Mouse (Mus musculus): ENCODE measurements around the gene Zfp444.
"Not testable (repeated sequence)": the region's sequence is repeated elsewhere in the genome, so short reads cannot be mapped to it uniquely, and the experiment has no call there.

The Zfp444 gene

GRCm38 (mm10) chr7:6162172-6162571 is 9.9 kb upstream of the Zfp444 start:
- DNase-seq, result no peak

- no peak for DNase-seq
Measured at GRCm38 (mm10) chr7:6164671-6165070, 7.4 kb upstream of the Zfp444 start.

GRCm38 (mm10) chr7:6169403-6169802 is 2.6 kb upstream of the Zfp444 start:
- DNase-seq, result peak; percentile 87

- no peak for DNase-seq
Measured at GRCm38 (mm10) chr7:6170391-6170790, 1.6 kb upstream of the Zfp444 start.

- DNase-seq, result no peak
Measured at GRCm38 (mm10) chr7:6170871-6171270, 1.2 kb upstream of the Zfp444 start.

- peak; percentile 82 for DNase-seq
Measured at GRCm38 (mm10) chr7:6171444-6172005, 501 bp upstream of the Zfp444 start.

GRCm38 (mm10) chr7:6172674-6173244 is 733 bp downstream of the Zfp444 start:
- no peak for DNase-seq

GRCm38 (mm10) chr7:6173872-6174271 is 1.8 kb downstream of the Zfp444 start:
- DNase-seq, result no peak

GRCm38 (mm10) chr7:6174365-6174987 is 2.5 kb downstream of the Zfp444 start:
- not testable (repeated sequence) for DNase-seq

- DNase-seq, result no peak
Measured at GRCm38 (mm10) chr7:6179013-6179412, 7.0 kb downstream of the Zfp444 start.

GRCm38 (mm10) chr7:6182882-6183281 is 10.9 kb downstream of the Zfp444 start:
- no peak for DNase-seq

GRCm38 (mm10) chr7:6183802-6184201 is 11.8 kb downstream of the Zfp444 start:
- DNase-seq, result peak; percentile 30

GRCm38 (mm10) chr7:6184521-6184920 is 12.5 kb downstream of the Zfp444 start:
- peak; percentile 69 for DNase-seq

GRCm38 (mm10) chr7:6185391-6185790 is 13.4 kb downstream of the Zfp444 start:
- no peak for DNase-seq

- no peak for DNase-seq
Measured at GRCm38 (mm10) chr7:6186176-6186575, 14.2 kb downstream of the Zfp444 start.

GRCm38 (mm10) chr7:6186756-6187155 is 14.7 kb downstream of the Zfp444 start:
- DNase-seq, result peak; percentile 26

- DNase-seq, result no peak
Measured at GRCm38 (mm10) chr7:6189542-6189941, 17.5 kb downstream of the Zfp444 start.

- peak; percentile 83 for DNase-seq
Measured at GRCm38 (mm10) chr7:6191376-6191775, 19.4 kb downstream of the Zfp444 start.

GRCm38 (mm10) chr7:6194129-6194528 is 22.1 kb downstream of the Zfp444 start:
- peak; percentile 64 for DNase-seq

- no peak for DNase-seq
Measured at GRCm38 (mm10) chr7:6195777-6196176, 23.8 kb downstream of the Zfp444 start.

- no peak for DNase-seq
Measured at GRCm38 (mm10) chr7:6196790-6197189, 24.8 kb downstream of the Zfp444 start, which contains the start of gene Galp. Gene Galp (plus strand): TSS chr7:6197090.

GRCm38 (mm10) chr7:6204200-6204599 is 32.2 kb downstream of the Zfp444 start:
- DNase-seq, result no peak

- DNase-seq, result peak; percentile 16
Measured at GRCm38 (mm10) chr7:6213144-6213543, 41.1 kb downstream of the Zfp444 start.

GRCm38 (mm10) chr7:6214691-6215090 is 42.7 kb downstream of the Zfp444 start:
- not testable (repeated sequence) for DNase-seq

Data from kidney, postnatal 14 days (tissue).